Mouse (Mus musculus): Measurements from ENCODE around the gene Zfp60. TPM values are rescaled to one million over a fixed set of nuclear protein-coding genes. Genes with fewer than 3 reads are reported as not detected.

Zfp60 gene
- polyA plus RNA-seq, 1 experiment from 2014 or later = 20.8 TPM

- Histone ChIP-seq H3K9me3 (replicated peaks; ENCODE audit: low read length) (no peaks in the 10 kb centered on the region), H3K4me1 (replicated peaks; ENCODE audit: insufficient read depth, low read length) (no peaks in the 10 kb centered on the region), H3K27me3 (ENCODE audit: insufficient read depth, low read length) (no peaks in the 10 kb centered on the region), H3K9ac (ENCODE audit: low read depth, low read length) (peak overlapping the region; percentile 62), H3K4me2 (ENCODE audit: low read length) (peak overlapping the region; percentile 84), H3K4me3 (replicated peaks; ENCODE audit: low read depth, low read length) (peak overlapping the region; percentile 42), H3K27ac (peak overlapping the region; percentile 79), H3K36me3 (ENCODE audit: insufficient read depth, low read length) (no peaks in the 10 kb centered on the region)
- ATAC-seq (replicated peaks; ENCODE audit: low FRiP score, low read depth) (no peak), DNase-seq (ENCODE audit: low spot score) (no peak)
- TF ChIP-seq CTCF (IDR thresholded peaks at IDR 0.05; ENCODE audit: low read depth) = no peak
- 33% methylated on average over 14 of the region's 14 CpGs for WGBS
These were observed 42.9 kb upstream of the Zfp60 start for GRCm38 (mm10) chr7:27688246-27688788.

- ATAC-seq (replicated peaks; ENCODE audit: low FRiP score, low read depth) (peak; percentile 98), DNase-seq (ENCODE audit: low spot score) (peak; percentile 99)
- Histone ChIP-seq H3K27me3 (ENCODE audit: insufficient read depth, low read length) (no peaks in the 10 kb centered on the region), H3K9ac (ENCODE audit: low read depth, low read length) (peak within 1 kb of the TSS; percentile 62), H3K4me3 (replicated peaks; ENCODE audit: low read depth, low read length) (peak within 1 kb of the TSS; percentile 42), H3K36me3 (ENCODE audit: insufficient read depth, low read length) (no peaks in the 10 kb centered on the region), H3K4me2 (ENCODE audit: low read length) (peak within 1 kb of the TSS; percentile 84), H3K4me1 (replicated peaks; ENCODE audit: insufficient read depth, low read length) (no peaks in the 10 kb centered on the region), H3K27ac (peak within 1 kb of the TSS; percentile 79), H3K9me3 (replicated peaks; ENCODE audit: low read length) (no peaks in the 10 kb centered on the region)
- WGBS = under 1% methylated on average over 19 of the region's 19 CpGs
- no peak for TF ChIP-seq CTCF (IDR thresholded peaks at IDR 0.05; ENCODE audit: low read depth)
These were observed 42.2 kb upstream of the Zfp60 start, which contains the start of gene Zfp607b for GRCm38 (mm10) chr7:27688815-27689612. Gene Zfp607b, plus strand, starts transcription at chr7:27689340.

- ATAC-seq (replicated peaks; ENCODE audit: low FRiP score, low read depth) (no peak), DNase-seq (ENCODE audit: low spot score) (peak; percentile 54)
- Histone ChIP-seq H3K4me2 (ENCODE audit: low read length) (no peak overlapping the region), H3K27me3 (ENCODE audit: insufficient read depth, low read length) (no peaks in the 10 kb centered on the region), H3K4me3 (replicated peaks; ENCODE audit: low read depth, low read length) (no peak overlapping the region), H3K9me3 (replicated peaks; ENCODE audit: low read length) (no peaks in the 10 kb centered on the region), H3K36me3 (ENCODE audit: insufficient read depth, low read length) (no peaks in the 10 kb centered on the region), H3K9ac (ENCODE audit: low read depth, low read length) (no peak overlapping the region), H3K27ac (no peak overlapping the region), H3K4me1 (replicated peaks; ENCODE audit: insufficient read depth, low read length) (no peaks in the 10 kb centered on the region)
- WGBS = 46% methylated on average over 5 of the region's 5 CpGs
- TF ChIP-seq CTCF (IDR thresholded peaks at IDR 0.05; ENCODE audit: low read depth) = peak; percentile 79
These were observed 40.1 kb upstream of the Zfp60 start for GRCm38 (mm10) chr7:27691076-27691475.

- DNase-seq (ENCODE audit: low spot score) (no peak), ATAC-seq (replicated peaks; ENCODE audit: low FRiP score, low read depth) (no peak)
- H3K9me3 ChIP-seq (replicated peaks; ENCODE audit: low read length) = no peaks in the 10 kb centered on the region
- H3K4me2 ChIP-seq (ENCODE audit: low read length) = no peak overlapping the region
- no peak overlapping the region for H3K9ac ChIP-seq (ENCODE audit: low read depth, low read length)
- H3K27ac ChIP-seq = no peak overlapping the region
- no peak overlapping the region for H3K4me3 ChIP-seq (replicated peaks; ENCODE audit: low read depth, low read length)
- no peaks in the 10 kb centered on the region for H3K27me3 ChIP-seq (ENCODE audit: insufficient read depth, low read length)
- H3K4me1 ChIP-seq (replicated peaks; ENCODE audit: insufficient read depth, low read length) = no peaks in the 10 kb centered on the region
- H3K36me3 ChIP-seq (ENCODE audit: insufficient read depth, low read length) = no peaks in the 10 kb centered on the region
- WGBS = 55% methylated on average over 3 of the region's 3 CpGs
- TF ChIP-seq CTCF (IDR thresholded peaks at IDR 0.05; ENCODE audit: low read depth) = no peak
These were observed 34.5 kb upstream of the Zfp60 start for GRCm38 (mm10) chr7:27696711-27697110.

GRCm38 (mm10) chr7:27710402-27710801, 20.8 kb upstream of the Zfp60 start:
- no peaks in the 10 kb centered on the region for H3K27me3 ChIP-seq (ENCODE audit: insufficient read depth, low read length)
- DNase-seq (ENCODE audit: low spot score) = no peak

GRCm38 (mm10) chr7:27721951-27722350, 9.2 kb upstream of the Zfp60 start:
- H3K27me3 ChIP-seq (ENCODE audit: insufficient read depth, low read length) = no peaks in the 10 kb centered on the region
- no peak overlapping the region for H3K4me2 ChIP-seq (ENCODE audit: low read length)
- no peak for TF ChIP-seq CTCF (IDR thresholded peaks at IDR 0.05; ENCODE audit: low read depth)
- H3K9me3 ChIP-seq (replicated peaks; ENCODE audit: low read length) = no peaks in the 10 kb centered on the region
- H3K4me3 ChIP-seq (replicated peaks; ENCODE audit: low read depth, low read length) = no peak overlapping the region
- 95% methylated on average over 8 of the region's 8 CpGs for WGBS
- DNase-seq (ENCODE audit: low spot score) (no peak), ATAC-seq (replicated peaks; ENCODE audit: low FRiP score, low read depth) (no peak)
- no peaks in the 10 kb centered on the region for H3K4me1 ChIP-seq (replicated peaks; ENCODE audit: insufficient read depth, low read length)
- H3K27ac ChIP-seq = no peak overlapping the region
- H3K36me3 ChIP-seq (ENCODE audit: insufficient read depth, low read length) = no peaks in the 10 kb centered on the region
- no peak overlapping the region for H3K9ac ChIP-seq (ENCODE audit: low read depth, low read length)

More at GRCm38 (mm10) chr7:27710402-27710801, 20.8 kb upstream of the Zfp60 start:
- Histone ChIP-seq H3K27ac (no peak overlapping the region), H3K4me1 (replicated peaks; ENCODE audit: insufficient read depth, low read length) (no peaks in the 10 kb centered on the region), H3K36me3 (ENCODE audit: insufficient read depth, low read length) (no peaks in the 10 kb centered on the region), H3K9me3 (replicated peaks; ENCODE audit: low read length) (no peaks in the 10 kb centered on the region), H3K4me3 (replicated peaks; ENCODE audit: low read depth, low read length) (no peak overlapping the region), H3K4me2 (ENCODE audit: low read length) (no peak overlapping the region), H3K9ac (ENCODE audit: low read depth, low read length) (no peak overlapping the region)
- no peak for ATAC-seq (replicated peaks; ENCODE audit: low FRiP score, low read depth)
- no peak for TF ChIP-seq CTCF (IDR thresholded peaks at IDR 0.05; ENCODE audit: low read depth)
- 88% methylated on average over 7 of the region's 7 CpGs for WGBS

All from kidney, postnatal 0 days (tissue).